Mouse (Mus musculus) heart, postnatal 0 days (tissue): Measurements from ENCODE around the gene Grem2.

Experiments used
- CTCF ChIP-seq: IDR thresholded peaks from 2 replicates; pipeline ENCODE4 v1.5.1; 2016; ENCODE audit warnings: antibody characterized with exemption, control low read depth, low read depth
- EP300 ChIP-seq: IDR thresholded peaks from 2 replicates; pipeline ENCODE4 v1.6.1; 2016; ENCODE audit warnings: antibody characterized with exemption, low read depth

GRCm38 (mm10) chr1:174892471-174892870, 29.1 kb downstream of the Grem2 start:
- no peak for TF ChIP-seq CTCF
- no peak for TF ChIP-seq EP300
